Mouse (Mus musculus): Measurements from ENCODE around the gene Rasl11b.

- TF ChIP-seq CTCF (IDR thresholded peaks at IDR 0.05; ENCODE audit: insufficient read depth, low read length), result no peak
- no peak for TF ChIP-seq POLR2A (IDR thresholded peaks at IDR 0.05; ENCODE audit: borderline replicate concordance, extremely low read depth, low read depth, low read length)
These were observed 29.4 kb downstream of the Rasl11b start for GRCm38 (mm10) chr5:74224480-74224879.
